Mouse (Mus musculus): Measurements from ENCODE around the gene Pcca. TPM values are rescaled to one million over a fixed set of nuclear protein-coding genes. Genes with fewer than 3 reads are reported as not detected.

Gene Pcca
- 35.6 TPM for polyA plus RNA-seq (2014; fragmentation: Illumina TruSeq; extraction: RNeasy Lipid Tissue Mini Kit (QIAGEN cat#74804); ENCODE audit: low read depth, low replicate concordance)

DNA sequence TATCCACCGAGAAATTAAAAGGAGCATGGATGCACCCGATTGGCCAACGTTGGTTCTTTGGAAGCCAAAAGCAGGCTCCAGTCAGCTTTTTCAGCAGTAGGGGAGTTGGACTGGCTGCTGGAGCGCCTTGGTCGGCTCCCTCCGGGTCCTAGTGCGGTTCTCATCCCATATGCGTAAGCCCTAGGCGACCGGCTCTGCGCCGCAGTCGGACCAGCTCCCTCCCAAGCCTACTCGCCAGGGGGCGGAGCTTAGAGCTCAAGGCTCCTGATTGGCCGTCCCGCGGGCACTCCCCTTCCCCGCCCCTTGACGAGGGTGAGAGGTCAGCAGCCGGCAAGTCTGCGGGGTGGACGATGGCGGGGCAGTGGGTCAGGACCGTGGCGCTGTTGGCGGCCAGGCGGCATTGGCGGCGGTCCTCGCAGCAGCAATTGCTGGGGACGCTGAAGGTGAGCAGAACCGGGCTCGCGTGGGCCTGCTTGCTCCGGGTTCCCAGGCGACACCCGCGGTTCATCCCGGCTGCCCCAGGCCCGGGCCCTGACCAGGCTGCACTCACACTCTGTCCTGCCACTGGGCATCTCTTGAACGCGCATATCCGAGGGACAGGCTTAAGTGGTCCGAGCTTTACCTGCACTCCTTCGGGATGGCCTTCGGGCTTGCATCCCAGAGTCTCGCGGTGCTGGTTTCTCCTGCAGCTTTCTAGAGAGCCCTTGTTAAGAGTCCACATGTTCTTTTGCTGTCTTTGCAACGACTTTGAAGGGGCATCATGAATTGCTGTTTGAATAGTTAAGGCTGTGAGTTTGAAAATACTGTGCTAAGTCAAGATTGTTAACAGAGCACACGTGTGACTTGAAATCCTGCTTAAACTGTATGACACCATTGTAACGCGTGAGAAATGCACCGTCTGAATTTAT lies at the start of gene Pcca:
Gene Pcca (plus strand): TSS at position 308 of the 908 bp plus-strand sequence.

DNA sequence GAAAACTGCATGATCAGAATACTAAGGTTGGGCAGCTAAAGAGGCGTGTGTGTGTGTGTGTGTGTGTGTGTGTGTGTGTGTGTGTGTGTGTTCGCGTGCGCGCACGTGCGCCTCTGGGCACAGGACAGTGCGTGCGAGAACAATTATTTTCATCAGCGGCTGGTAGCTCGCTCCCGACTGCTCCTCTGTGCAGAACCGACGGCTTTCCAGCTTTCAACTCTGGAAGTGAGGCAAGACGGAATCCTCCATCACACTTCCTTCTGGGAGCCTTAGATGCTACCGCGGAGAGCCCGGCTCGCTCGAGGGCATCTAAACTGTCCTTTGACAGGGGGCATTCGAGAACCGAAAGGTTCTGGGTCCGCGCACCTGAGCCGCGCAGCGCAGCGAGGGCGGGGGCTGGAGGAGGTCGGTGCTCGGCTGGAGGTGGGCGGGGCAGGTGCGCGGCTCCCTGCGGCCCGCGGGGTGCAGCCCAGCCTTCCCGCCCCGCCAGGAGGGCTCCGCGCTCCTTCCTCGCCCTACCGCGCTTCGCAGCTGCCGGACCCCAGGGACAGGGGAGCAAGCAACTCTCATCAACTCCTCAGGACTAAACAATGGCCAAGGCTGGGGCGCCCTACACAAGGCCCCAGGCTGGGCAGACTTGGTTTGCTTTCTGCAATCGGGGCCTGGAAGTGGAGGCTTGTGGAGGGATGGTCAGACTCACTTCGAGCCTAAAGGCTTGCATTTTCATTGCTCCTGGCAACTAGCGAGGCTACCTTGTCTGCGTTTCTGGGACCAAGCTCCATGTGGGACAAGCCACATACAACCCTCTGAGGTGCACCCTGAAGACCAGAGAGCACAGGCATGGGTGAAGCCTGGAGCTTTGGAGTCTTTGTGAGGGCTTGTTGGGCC lies 43.4 kb upstream of the Pcca start, which contains the start of gene Gm10837:
Gene Gm10837 (plus strand): TSS at position 146 of the 888 bp plus-strand sequence.

GRCm38 (mm10) chr14:122913657-122914056 lies 379.5 kb downstream of the Pcca start, which contains the start of gene Ggact:
Gene Ggact (minus strand): TSS chr14:122913757.

Other genes starting within 250 kb of the Pcca start
- not detected for gene Gm5089, start 83.2 kb upstream of the Pcca start, polyA plus RNA-seq (2014; fragmentation: Illumina TruSeq; extraction: RNeasy Lipid Tissue Mini Kit (QIAGEN cat#74804); ENCODE audit: low read depth, low replicate concordance)
- gene Zic5, start 68.6 kb upstream of the Pcca start, polyA plus RNA-seq (2014; fragmentation: Illumina TruSeq; extraction: RNeasy Lipid Tissue Mini Kit (QIAGEN cat#74804); ENCODE audit: low read depth, low replicate concordance), result 5.7 TPM
- not detected for gene Zic2, start 58.9 kb upstream of the Pcca start, polyA plus RNA-seq (2014; fragmentation: Illumina TruSeq; extraction: RNeasy Lipid Tissue Mini Kit (QIAGEN cat#74804); ENCODE audit: low read depth, low replicate concordance)
- gene Gm10837, start 43.7 kb upstream of the Pcca start, polyA plus RNA-seq (2014; fragmentation: Illumina TruSeq; extraction: RNeasy Lipid Tissue Mini Kit (QIAGEN cat#74804); ENCODE audit: low read depth, low replicate concordance), result not detected